ENCODE assay signal across 15 mouse cellular contexts in genomic region chr12:115624221-115624620, GRCm38 (mm10).
A peak's percentile ranks its signal among the peaks of the same experiment; 100 is the strongest.
DNase-seq lines count a peak whose midpoint lies in the region; ATAC-seq and TF ChIP-seq lines count a peak whose summit lies in the region.
"Had no signal": no experiment of that assay in that cellular context is flagged by ENCODE, and none has a peak within 500 bp of the region (broad histone marks: within the 10 kb centered on the region; RNA-seq: fewer than 3 reads in every experiment).

No protein-coding gene starts in this region.

- H3K4me1 ChIP-seq in liver, embryonic 14.5 days (replicated peaks; ENCODE audit: control insufficient read depth in 2 of 2, insufficient read depth in 2 of 2, low read length in 1 of 2) = no peaks in the 10 kb centered on the region
- no peaks in the 10 kb centered on the region for H3K4me1 ChIP-seq in liver, embryonic 11.5 days (replicated peaks; ENCODE audit: control insufficient read depth, insufficient read depth, low read length)
- H3K4me1 ChIP-seq in E14TG2a.4 (replicated peaks; ENCODE audit: low read depth, low read length) = no peaks in the 10 kb centered on the region
- H3K4me1 ChIP-seq: hindbrain, embryonic 10.5 days; lung, embryonic 15.5 days had no signal

- no peak for DNase-seq in liver, embryonic 14.5 days (ENCODE audit: low read depth in 3 of 3, low spot score in 3 of 3)
- no peak for DNase-seq in liver, embryonic 11.5 days (ENCODE audit: low spot score)
- peak; percentile 16 for DNase-seq in induced T-regulatory cell, adult 2 months (ENCODE audit: low read depth)
- DNase-seq in thymus, postnatal 14 days = peak; percentile 49
- DNase-seq in cerebellum, postnatal 10 days = no peak
- no peak for DNase-seq in left cerebral cortex, adult 11 months (ENCODE audit: low spot score)
- no peak for DNase-seq in heart, adult 18-20 months
- DNase-seq: cerebellum, adult 9-11 months; gastrocnemius, postnatal 36 days had no signal

- H3K36me3 ChIP-seq in liver, embryonic 14.5 days (replicated peaks; ENCODE audit: control insufficient read depth, insufficient read depth, low read depth) = no peaks in the 10 kb centered on the region
- no peaks in the 10 kb centered on the region for H3K36me3 ChIP-seq in liver, embryonic 11.5 days (ENCODE audit: control insufficient read depth, insufficient read depth, low read length)
- no peaks in the 10 kb centered on the region for H3K36me3 ChIP-seq in E14TG2a.4 (ENCODE audit: insufficient read depth, low read length)
- H3K36me3 ChIP-seq: hindbrain, embryonic 10.5 days; lung, embryonic 15.5 days had no signal

- no peak overlapping the region for H3K9ac ChIP-seq in liver, embryonic 14.5 days (replicated peaks)
- H3K9ac ChIP-seq in liver, embryonic 11.5 days (ENCODE audit: low read depth, low read length) = no peak overlapping the region
- H3K9ac ChIP-seq: lung, embryonic 15.5 days had no signal

- whole genome bisulfite sequencing in liver, embryonic 14.5 days (ENCODE audit: insufficient replicate concordance) = 63% methylated on average over 3 of the region's 3 CpGs
- 72% methylated on average over 3 of the region's 3 CpGs for WGBS in liver, embryonic 11.5 days

- no peaks in the 10 kb centered on the region for H3K9me3 ChIP-seq in liver, embryonic 14.5 days (ENCODE audit: control insufficient read depth, low read length)
- peaks cover 2% of the 10 kb centered on the region; the same call in 1 of the 2 replicates for H3K9me3 ChIP-seq in liver, embryonic 11.5 days (ENCODE audit: control insufficient read depth, low read length)
- H3K9me3 ChIP-seq in E14TG2a.4 (ENCODE audit: low read length) = peaks cover 46% of the 10 kb centered on the region
- H3K9me3 ChIP-seq: lung, embryonic 15.5 days had no signal

- H3K27ac ChIP-seq in liver, embryonic 14.5 days = no peak overlapping the region
- no peak overlapping the region for H3K27ac ChIP-seq in liver, embryonic 11.5 days (ENCODE audit: low read depth, low read length)
- H3K27ac ChIP-seq: hindbrain, embryonic 10.5 days; lung, embryonic 15.5 days had no signal

- no peak overlapping the region for H3K4me2 ChIP-seq in liver, embryonic 14.5 days (ENCODE audit: low read depth)
- no peak overlapping the region for H3K4me2 ChIP-seq in liver, embryonic 11.5 days
- H3K4me2 ChIP-seq: lung, embryonic 15.5 days had no signal

- no peaks in the 10 kb centered on the region for H3K27me3 ChIP-seq in liver, embryonic 14.5 days (ENCODE audit: control insufficient read depth, insufficient read depth, low read length)
- no peaks in the 10 kb centered on the region for H3K27me3 ChIP-seq in liver, embryonic 11.5 days (replicated peaks; ENCODE audit: control insufficient read depth, insufficient read depth, low read length)
- H3K27me3 ChIP-seq in E14TG2a.4 (ENCODE audit: insufficient read depth, low read length) = no peaks in the 10 kb centered on the region
- H3K27me3 ChIP-seq: lung, embryonic 15.5 days; megakaryocyte, embryonic 14.5 days; Patski had no signal

- H3K4me3 ChIP-seq in liver, embryonic 14.5 days (ENCODE audit: insufficient read depth in 1 of 2, low read depth in 2 of 2, low read length in 2 of 2) = no peak overlapping the region
- H3K4me3 ChIP-seq in liver, embryonic 11.5 days (ENCODE audit: low read depth, low read length) = no peak overlapping the region
- H3K4me3 ChIP-seq in E14TG2a.4 (replicated peaks; ENCODE audit: low read length) = no peak overlapping the region
- H3K4me3 ChIP-seq: hindbrain, embryonic 10.5 days; lung, embryonic 15.5 days; megakaryocyte, embryonic 14.5 days had no signal

- TF ChIP-seq EP300 in liver, embryonic 14.5 days (IDR thresholded peaks at IDR 0.05; ENCODE audit: low read depth) = no peak

- no peak for ATAC-seq in liver, embryonic 14.5 days (ENCODE audit: insufficient read depth)
- ATAC-seq in liver, embryonic 11.5 days (replicated peaks; ENCODE audit: low FRiP score) = no peak
- ATAC-seq: inflammation-experienced regulatory T-cells, adult 6 months; Patski had no signal

- peak; percentile 21; the same call in 1 of the 2 replicates for TF ChIP-seq CTCF in liver, embryonic 14.5 days (IDR thresholded peaks at IDR 0.05; ENCODE audit: low read depth)
- TF ChIP-seq CTCF in E14TG2a.4 (conservative IDR thresholded peaks at IDR 0.05; ENCODE audit: low read length) = peak; percentile 35

Comparison
In these comparisons a context has a peak if more than half of its experiments do, and no peak if none do; other contexts are left out.
1. DNase-seq: peak in induced T-regulatory cell, adult 2 months (single experiment) and thymus, postnatal 14 days (single experiment); none in liver, embryonic 14.5 days (0 of 3), liver, embryonic 11.5 days (single experiment), cerebellum, postnatal 10 days (0 of 2), left cerebral cortex, adult 11 months (single experiment) and heart, adult 18-20 months (0 of 2).